Mouse (Mus musculus) splenic B cell, adult 2 months (primary cell): Measurements from ENCODE around the gene Necap1.
A peak's percentile ranks its signal among the peaks of the same experiment; 100 is the strongest.

ENCODE experiments used
- DNase-seq: peaks from one replicate; pipeline ENCODE4 v3.0.0-alpha.2; 2011; ENCODE audit warnings: low read depth, low spot score
- H3K27me3 ChIP-seq: 2 replicates; pipeline ENCODE4 v1.6.1; 2012; ENCODE audit warnings: mild to moderate bottlenecking, low read length, moderate library complexity, mixed read lengths; ENCODE audit not compliant: control insufficient read depth, poor library complexity, insufficient read depth, severe bottlenecking
- H3K36me3 ChIP-seq: 2 replicates; pipeline ENCODE4 v1.6.1; 2012; ENCODE audit warnings: mild to moderate bottlenecking, low read length, moderate library complexity, mixed read lengths; ENCODE audit not compliant: control insufficient read depth, poor library complexity, insufficient read depth, severe bottlenecking

Gene Necap1

DNA sequence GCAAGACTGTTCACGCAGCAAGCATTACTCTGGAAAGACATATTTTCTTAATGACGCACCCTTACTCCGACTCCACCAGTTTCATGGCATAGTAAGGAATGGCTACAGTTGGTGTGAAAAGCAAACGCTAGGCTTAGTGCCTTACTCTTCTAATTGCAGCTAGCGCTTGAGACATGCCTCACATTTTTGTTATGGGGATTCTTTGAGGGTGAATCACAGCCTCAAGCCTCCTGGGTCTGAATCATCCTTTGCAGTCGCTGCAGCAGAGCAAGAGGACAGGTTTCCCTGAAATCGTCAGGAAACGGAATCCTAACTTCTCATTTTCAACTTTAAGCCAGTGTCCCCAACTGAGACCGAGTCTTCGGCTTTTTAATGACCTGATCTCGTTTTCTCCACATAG is 4.4 kb upstream of the Necap1 start:
- H3K27me3 ChIP-seq, result no peaks in the 10 kb centered on the region
- no peaks in the 10 kb centered on the region for H3K36me3 ChIP-seq
- no peak for DNase-seq

DNA sequence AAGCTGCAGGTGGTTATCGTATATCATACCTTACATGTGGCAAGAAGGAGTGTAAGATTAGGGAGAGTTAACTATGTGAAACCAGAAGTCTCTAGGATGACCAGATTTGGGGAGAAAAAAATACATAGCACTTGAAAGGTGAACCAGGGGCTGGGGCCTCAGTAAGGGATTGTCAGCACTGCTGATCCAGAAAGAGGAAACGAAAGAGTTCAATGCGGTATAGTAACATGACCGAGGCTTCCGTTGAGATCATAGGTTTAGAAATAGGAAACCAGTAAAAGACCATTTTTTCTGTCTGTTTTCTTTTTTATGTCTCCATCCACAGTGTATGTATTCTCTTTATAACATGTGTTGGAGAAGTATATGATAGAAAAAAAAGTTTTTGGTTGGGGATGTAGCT is 1.5 kb upstream of the Necap1 start:
- DNase-seq, result peak; percentile 93
- H3K27me3 ChIP-seq, result no peaks in the 10 kb centered on the region
- 0 out of 2 replicates have a peak, but pooled peaks cover 2% of the 10 kb centered on the region for H3K36me3 ChIP-seq

DNA sequence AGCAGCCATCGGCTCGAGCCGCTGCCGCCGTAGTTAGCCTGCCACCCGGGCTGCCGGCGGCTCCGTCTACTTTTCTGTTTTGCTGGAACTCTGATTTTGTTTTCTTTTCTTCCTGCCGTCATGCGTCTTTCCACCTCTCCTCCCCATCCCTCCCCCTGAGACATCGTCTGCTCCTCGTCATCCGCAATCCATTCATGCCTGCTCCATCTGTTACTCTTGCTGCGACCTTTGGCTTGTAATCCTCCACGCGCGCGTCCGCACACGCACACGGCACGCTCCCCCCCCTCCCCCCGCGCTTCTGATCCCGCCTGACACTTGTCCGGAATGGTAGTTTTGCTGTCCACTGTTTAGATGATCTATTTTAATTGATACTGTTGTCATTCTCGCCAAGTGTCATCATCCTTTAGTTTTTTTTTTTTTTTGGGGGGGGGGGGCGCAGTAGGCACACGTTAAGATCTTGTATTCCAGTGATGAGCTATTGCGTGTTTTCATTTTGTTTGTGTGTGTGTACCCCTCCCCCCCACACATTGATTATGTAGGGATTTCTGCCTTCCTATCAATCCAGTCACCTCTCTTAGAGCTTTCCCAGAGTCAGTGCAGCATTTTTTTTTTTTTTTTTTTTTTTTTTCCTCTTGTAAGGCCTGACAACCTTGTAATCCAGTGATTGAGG is 581 bp downstream of the Necap1 start:
- Histone ChIP-seq H3K27me3 (no peaks in the 10 kb centered on the region), H3K36me3 (peaks cover 3% of the 10 kb centered on the region; the same call in 1 of the 2 replicates)
- peak; percentile 59 for DNase-seq

DNA sequence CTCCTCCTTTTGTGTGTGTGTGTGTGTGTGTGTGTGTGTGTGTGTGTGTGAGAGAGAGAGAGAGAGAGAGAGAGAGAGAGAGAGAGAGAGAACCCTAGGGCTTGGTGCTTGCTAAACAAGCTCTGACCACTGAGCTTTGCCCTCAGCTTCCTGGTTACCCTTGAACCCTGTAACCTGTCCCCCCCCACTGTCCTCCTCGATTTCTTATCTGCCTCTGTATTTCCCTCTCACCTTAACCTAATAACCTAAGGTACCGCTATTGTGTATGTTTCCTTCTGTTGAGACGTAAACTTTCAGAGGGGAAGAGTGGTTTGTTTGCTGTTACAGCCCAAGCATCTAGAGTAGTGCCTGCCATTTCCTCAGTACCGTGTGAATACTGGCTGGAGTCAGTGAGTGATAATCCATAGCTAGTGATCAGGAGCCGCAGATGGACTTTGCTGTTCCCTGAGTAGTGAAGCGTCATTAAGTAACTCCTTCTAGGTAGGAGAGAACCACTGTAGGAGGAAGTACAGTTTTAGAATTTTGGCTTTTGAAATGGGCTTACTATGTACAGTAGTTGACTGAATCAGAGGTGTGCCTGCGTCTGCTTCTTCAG is 5.0 kb downstream of the Necap1 start:
- Histone ChIP-seq H3K36me3 (peaks cover 22% of the 10 kb centered on the region), H3K27me3 (no peaks in the 10 kb centered on the region)
- no peak for DNase-seq

DNA sequence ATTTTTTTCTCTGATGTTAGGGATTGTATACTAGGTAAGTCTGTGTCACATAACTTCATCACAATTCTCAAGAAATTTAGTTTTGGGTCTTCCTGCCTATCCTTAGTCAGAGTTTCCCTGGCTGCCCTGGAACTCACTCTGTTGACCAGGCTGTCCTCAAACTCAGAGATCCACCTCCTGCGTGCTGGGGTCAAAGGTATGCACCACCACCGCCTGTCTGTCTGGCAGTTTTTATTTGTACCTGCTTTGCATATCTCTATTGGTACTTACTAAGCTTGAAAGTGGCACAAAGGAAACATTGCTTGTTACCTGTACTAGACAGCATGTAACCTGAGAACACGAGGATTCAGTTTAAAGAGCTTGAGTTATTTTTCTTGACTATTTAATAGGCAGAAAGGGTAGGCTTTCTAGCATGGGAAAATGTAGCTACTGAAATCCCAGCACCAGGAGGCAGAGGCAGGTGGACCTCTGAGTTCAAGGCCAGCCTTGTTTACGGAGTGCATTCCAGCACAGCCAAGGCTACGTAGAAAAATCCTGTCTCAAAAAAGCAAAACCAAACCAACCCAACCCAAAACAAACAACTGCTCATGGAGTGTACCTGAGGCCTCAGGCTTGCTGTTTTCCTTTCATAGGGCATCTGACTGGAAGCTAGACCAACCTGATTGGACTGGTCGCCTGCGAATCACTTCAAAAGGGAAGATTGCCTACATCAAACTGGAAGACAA is 5.7 kb downstream of the Necap1 start:
- Histone ChIP-seq H3K36me3 (peaks cover 24% of the 10 kb centered on the region), H3K27me3 (no peaks in the 10 kb centered on the region)
- no peak for DNase-seq

DNA sequence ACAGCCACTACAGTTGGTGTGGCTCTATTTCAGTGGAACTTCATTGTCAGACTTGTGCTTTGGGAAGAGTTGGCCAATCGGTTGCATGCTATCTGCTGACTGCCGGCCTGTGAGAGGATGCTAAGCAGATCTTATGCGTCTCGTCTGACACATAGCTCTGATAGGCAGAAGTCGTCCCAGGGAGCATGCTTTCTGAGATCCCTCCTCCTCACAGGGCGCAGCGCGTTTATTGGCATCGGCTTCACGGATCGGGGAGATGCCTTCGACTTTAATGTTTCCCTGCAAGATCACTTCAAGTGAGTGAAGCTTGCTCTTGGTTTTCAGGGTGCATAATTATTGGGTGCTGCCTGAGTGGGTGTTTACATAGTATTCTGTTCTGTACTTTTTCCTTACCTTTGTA is 7.0 kb downstream of the Necap1 start:
- DNase-seq, result no peak
- no peaks in the 10 kb centered on the region for H3K27me3 ChIP-seq
- peaks cover 29% of the 10 kb centered on the region for H3K36me3 ChIP-seq

DNA sequence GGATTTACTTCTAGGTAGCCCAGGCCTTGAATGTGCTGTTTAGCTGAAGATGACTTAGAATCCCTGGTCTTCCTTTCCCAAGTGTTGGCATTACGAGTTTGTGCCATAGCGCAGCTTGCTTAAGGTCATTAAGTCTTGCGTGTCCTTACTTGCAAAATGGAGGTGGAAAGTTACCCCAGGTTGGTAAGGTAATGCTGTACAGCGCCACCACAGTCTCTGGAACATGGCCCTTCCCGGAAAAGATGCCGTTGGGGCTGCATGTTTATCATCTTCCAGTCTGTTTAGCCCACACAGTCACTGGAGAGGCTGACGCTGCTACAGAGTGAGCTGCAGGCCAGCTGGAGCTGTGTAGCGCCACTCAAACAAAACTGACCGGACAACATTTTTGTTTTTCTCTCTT is 9.3 kb downstream of the Necap1 start:
- no peak for DNase-seq
- Histone ChIP-seq H3K27me3 (no peaks in the 10 kb centered on the region), H3K36me3 (peaks cover 36% of the 10 kb centered on the region)

DNA sequence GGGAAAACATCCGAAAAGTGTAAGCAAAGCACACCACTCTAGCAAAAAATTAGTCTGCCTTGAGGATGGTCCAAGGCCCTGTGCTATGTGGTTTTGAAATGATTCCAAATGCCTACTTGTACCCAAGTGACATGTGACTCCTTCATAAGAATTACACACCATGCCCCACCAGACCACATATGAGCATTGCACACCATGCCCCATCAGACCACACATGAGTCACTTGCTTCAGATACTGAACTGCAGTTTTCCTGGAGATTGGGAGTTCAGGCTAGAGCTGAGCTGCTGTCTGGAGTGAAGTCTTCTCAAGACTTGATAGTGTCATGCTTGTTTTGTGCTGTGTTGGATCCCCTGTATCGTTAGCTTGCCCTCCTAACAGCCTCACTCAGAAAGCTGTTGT is 15.3 kb downstream of the Necap1 start:
- no peak for DNase-seq

DNA sequence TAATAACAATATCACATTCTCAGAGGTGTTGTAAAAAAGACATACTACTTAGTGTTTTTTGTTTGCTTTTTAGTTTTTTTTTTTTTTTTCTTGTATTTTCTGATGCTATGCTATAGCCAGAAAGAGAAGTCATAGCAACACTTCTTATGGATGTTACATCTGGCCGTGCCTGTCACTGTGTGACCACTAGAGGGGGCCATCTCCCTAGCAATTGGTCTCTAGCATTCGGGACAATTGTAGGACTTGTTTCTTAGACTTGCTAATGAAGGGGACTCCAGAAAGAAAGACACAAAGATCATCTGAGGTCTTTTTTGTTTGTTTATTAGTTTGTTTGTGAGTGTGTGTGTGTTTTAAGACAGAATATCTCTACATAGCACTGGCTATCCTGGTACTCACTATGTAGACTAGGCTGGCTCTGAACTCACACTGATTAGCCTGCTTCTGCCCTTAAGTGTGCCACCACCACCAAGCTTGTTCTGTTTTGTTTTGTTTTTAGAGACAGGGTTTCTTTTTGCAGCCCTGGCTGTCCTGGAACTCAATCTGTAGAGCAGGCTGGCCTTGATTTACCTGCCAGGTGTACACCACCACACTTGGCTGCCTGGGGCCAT is 18.3 kb downstream of the Necap1 start:
- DNase-seq, result peak; percentile 83
- H3K36me3 ChIP-seq, result no peaks in the 10 kb centered on the region; the same call in 1 of the 2 replicates
- no peaks in the 10 kb centered on the region for H3K27me3 ChIP-seq

More for the DNA sequence above, 15.3 kb downstream of the Necap1 start:
- Histone ChIP-seq H3K36me3 (peaks cover 16% of the 10 kb centered on the region; the same call in 1 of the 2 replicates), H3K27me3 (no peaks in the 10 kb centered on the region)

DNA sequence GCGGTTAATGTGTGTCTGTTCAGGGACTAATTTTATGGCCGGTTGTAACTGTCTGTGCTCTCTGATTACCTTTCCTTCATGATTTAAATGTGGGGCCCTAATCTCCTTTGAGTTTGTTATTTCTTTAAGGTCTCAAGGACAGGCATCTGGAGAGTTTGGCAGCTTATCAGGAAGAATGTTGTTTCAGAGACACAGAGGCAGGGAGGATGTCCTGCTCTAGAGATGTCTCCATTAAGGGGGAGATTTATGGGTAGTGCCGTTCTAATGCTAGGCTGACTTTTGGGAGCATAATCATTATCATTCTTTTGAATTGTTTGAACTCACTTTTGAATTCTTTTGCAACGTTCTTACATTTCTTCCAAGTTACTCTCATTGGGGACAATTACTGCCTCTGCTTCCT is 45.6 kb downstream of the Necap1 start:
- DNase-seq, result no peak
- no peaks in the 10 kb centered on the region for H3K27me3 ChIP-seq

DNA sequence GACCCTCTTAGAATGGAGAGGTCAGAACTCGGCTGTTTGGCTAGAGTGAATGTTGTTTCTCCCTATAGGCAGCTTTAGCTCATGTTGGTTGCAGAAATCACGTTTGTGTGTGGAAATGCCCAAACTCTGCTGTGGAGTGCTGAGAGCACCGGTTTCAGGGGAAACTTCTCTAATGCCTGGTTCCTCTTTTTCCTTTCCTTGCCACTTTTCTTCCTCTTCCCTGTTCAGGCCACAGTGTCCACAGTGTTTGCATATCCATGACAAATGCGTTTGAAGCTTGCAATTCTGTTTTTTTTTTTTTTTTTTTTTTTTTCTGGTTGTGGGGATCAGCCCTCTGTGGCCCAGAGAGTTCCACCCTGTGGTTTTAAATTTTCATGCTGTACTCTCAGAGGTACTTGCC is 47.2 kb downstream of the Necap1 start, which contains the start of gene Clec4a1:
Gene Clec4a1, plus strand, starts transcription at position 398 of the 400 bp plus-strand sequence.
- no peaks in the 10 kb centered on the region for H3K36me3 ChIP-seq
- peak; percentile 25 for DNase-seq
- H3K27me3 ChIP-seq, result no peaks in the 10 kb centered on the region

More for the DNA sequence above, 45.6 kb downstream of the Necap1 start:
- no peaks in the 10 kb centered on the region for H3K36me3 ChIP-seq

DNA sequence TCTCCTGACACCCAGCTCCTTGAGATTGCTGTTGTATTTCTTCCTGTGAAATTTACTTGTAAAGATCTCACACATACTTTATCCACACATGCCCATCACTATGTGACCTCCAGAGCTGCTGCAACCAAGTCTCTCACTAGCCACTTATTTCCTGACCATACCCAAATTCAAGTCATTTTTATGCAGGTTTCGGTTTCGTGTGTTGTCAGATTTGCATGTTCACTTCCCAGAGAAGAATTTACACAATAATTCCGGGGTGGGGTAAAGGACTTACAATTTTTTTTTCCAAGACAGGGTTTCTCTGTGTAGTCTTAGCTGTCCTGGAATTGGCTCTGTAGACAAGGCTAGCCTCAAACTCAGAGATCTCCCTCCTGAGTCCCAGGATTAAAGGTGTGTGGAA is 60.6 kb downstream of the Necap1 start:
- H3K36me3 ChIP-seq, result no peaks in the 10 kb centered on the region
- H3K27me3 ChIP-seq, result no peaks in the 10 kb centered on the region
- DNase-seq, result peak; percentile 15
